Mouse (Mus musculus) liver, postnatal 0 days (tissue): Measurements from ENCODE around the gene Mki67. TPM values are rescaled to one million over a fixed set of nuclear protein-coding genes. Genes with fewer than 3 reads are reported as not detected.

Experiments used
- ATAC-seq: fragments of 200-750 bp; cut with Nextera tagmentation; 2 replicates; pipeline ENCODE4 v1.8.0; 2017; ENCODE audit warnings: mild to moderate bottlenecking, moderate library complexity
- DNase-seq: peaks from one replicate; pipeline ENCODE4 v3.0.0-alpha.2; 2016
- H3K27ac ChIP-seq: fragments of 300-500 bp; sonication (generic); 2 replicates; pipeline ENCODE4 v1.5.1; 2014; ENCODE audit warnings: antibody characterized with exemption, moderate library complexity, mild to moderate bottlenecking, low read depth
- H3K27me3 ChIP-seq: fragments of 300-500 bp; sonication (generic); 2 replicates; pipeline ENCODE4 v1.6.1; 2014; ENCODE audit warnings: low read length, control low read depth, mixed read lengths; ENCODE audit not compliant: insufficient read depth
- H3K36me3 ChIP-seq: fragments of 300-500 bp; sonication (generic); replicated peaks from 2 replicates; pipeline ENCODE4 v1.6.1; 2014; ENCODE audit warnings: mild to moderate bottlenecking, control low read depth, low read length, moderate library complexity, mixed read lengths; ENCODE audit not compliant: insufficient read depth
- H3K4me1 ChIP-seq: fragments of 300-500 bp; sonication (generic); 2 replicates; pipeline ENCODE4 v1.6.1; 2014; ENCODE audit warnings: antibody characterized with exemption, mild to moderate bottlenecking, control low read depth; ENCODE audit not compliant: insufficient read depth
- H3K4me2 ChIP-seq: fragments of 300-500 bp; sonication (generic); 2 replicates; pipeline ENCODE4 v1.6.1; 2014; ENCODE audit warnings: low read depth, mild to moderate bottlenecking, low read length, moderate library complexity, mixed read lengths
- H3K4me3 ChIP-seq: fragments of 300-500 bp; sonication (generic); 2 replicates; pipeline ENCODE4 v1.5.1; 2014; ENCODE audit warnings: low read depth, low read length
- H3K9ac ChIP-seq: fragments of 300-500 bp; sonication (generic); replicated peaks from 2 replicates; pipeline ENCODE4 v1.6.1; 2014; ENCODE audit warnings: mild to moderate bottlenecking, moderate library complexity
- H3K9me3 ChIP-seq: fragments of 300-500 bp; sonication (generic); 2 replicates; pipeline ENCODE4 v1.6.1; 2016; ENCODE audit warnings: mild to moderate bottlenecking, control low read depth, low read length, mixed read lengths
- CTCF ChIP-seq: sonication (generic); IDR thresholded peaks from 2 replicates; pipeline ENCODE4 v1.5.1; 2016; ENCODE audit warnings: antibody characterized with exemption, low read depth
- EP300 ChIP-seq: IDR thresholded peaks from 2 replicates; pipeline ENCODE4 v1.6.1; 2016; ENCODE audit warnings: antibody characterized with exemption, low read depth, mild to moderate bottlenecking
- WGBS: fragments of 180-500 bp; shearing (Covaris S2); extraction: QIAGEN DNeasy Blood & Tissue Kit; methylation state at CpG from one replicate; pipeline ENCODE4 v1.1.7; 2014; ENCODE audit not compliant: insufficient replicate concordance; 5-methylcytosine and 5-hydroxymethylcytosine counted together
- polyA plus RNA-seq: library from polyadenylated mRNA; unstranded; fragments of >200 nt; fragmentation: Nextera tagmentation; extraction: Ambion mirVana; gene quantifications from 2 replicates; pipeline ENCODE4 v1.2.1, GENCODE M21; 2015

Mki67 gene
- polyA plus RNA-seq, 1 experiment from 2014 or later, result 38.8 TPM

DNA sequence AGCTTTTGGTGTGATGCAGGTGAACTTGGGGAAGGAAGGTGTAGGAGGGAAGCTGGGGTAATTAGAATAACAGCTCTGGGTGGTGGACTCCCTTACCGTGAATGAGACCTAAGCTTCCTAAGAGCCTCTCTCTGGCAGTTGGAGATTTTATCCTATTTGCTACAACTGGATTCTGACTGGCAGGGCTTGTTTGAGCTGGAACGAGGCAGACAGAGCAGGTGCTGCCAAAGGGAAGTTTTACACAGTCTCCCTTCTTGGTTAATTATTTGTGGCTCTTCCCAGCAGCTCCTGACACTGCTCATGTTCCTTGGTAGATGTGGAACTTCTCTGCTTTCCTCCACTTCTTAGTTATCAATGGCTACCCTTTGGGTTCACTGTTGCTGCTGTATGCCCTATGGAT is 30.9 kb upstream of the Mki67 start:
- no peak for TF ChIP-seq EP300
- TF ChIP-seq CTCF, result no peak
- H3K9me3 ChIP-seq, result peaks cover 2% of the 10 kb centered on the region
- WGBS, result 52% methylated on average over 2 of the region's 2 CpGs
- no peak for ATAC-seq
- no peaks in the 10 kb centered on the region for H3K27me3 ChIP-seq
- H3K4me2 ChIP-seq, result no peak overlapping the region
- H3K4me3 ChIP-seq, result no peak overlapping the region
- H3K36me3 ChIP-seq, result no peaks in the 10 kb centered on the region
- H3K27ac ChIP-seq, result no peak overlapping the region
- no peak overlapping the region for H3K9ac ChIP-seq
- no peaks in the 10 kb centered on the region for H3K4me1 ChIP-seq
- DNase-seq, result no peak

DNA sequence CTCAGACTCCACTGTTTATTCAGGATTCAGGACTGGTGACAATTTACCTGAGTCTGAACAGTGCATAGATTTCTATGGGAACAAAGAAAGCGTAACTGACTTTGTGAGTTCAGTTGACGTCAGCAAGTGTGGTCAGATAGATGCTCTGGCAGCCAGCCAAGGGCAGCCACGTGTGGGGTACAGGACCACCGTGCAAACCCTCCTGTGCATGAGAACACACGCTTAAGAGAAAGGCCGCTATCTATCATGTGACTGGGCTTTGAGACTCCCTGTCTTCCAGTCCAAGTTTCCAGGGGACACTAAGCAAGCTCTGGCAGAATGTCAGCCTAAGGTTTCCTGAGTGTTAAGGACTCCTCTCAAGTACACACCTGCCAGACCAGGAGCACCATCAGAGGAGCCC is 30.4 kb upstream of the Mki67 start:
- H3K4me3 ChIP-seq, result no peak overlapping the region
- peaks cover 5% of the 10 kb centered on the region for H3K9me3 ChIP-seq
- 63% methylated on average over 6 of the region's 6 CpGs for WGBS
- ATAC-seq (no peak), DNase-seq (no peak)
- no peaks in the 10 kb centered on the region for H3K4me1 ChIP-seq
- no peak overlapping the region for H3K27ac ChIP-seq
- no peak for TF ChIP-seq CTCF
- TF ChIP-seq EP300, result no peak
- no peaks in the 10 kb centered on the region for H3K36me3 ChIP-seq
- H3K9ac ChIP-seq, result no peak overlapping the region
- no peak overlapping the region for H3K4me2 ChIP-seq
- H3K27me3 ChIP-seq, result no peaks in the 10 kb centered on the region

DNA sequence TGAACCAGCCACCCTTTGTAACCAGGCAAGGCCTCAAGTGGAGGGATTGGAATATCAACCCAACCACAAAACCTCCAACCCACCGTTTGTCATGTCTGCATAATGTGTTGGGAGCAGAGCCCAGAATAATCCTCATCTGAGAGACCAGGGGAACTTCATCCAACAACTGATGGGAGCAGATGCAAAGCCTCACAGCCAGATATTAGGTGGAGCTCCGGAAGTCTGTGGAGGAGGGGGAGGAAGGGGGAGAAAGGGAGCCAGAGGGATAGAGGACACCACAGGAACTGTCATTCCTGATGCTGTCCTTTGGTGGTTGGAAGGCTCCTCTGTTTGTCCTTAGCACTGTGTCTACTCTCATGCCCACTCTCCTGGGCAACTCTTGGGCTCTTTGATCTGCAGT is 28.9 kb upstream of the Mki67 start:
- H3K36me3 ChIP-seq, result no peaks in the 10 kb centered on the region
- H3K9me3 ChIP-seq, result peaks cover 5% of the 10 kb centered on the region
- no peak overlapping the region for H3K4me3 ChIP-seq
- TF ChIP-seq EP300, result no peak
- TF ChIP-seq CTCF, result no peak
- DNase-seq (no peak), ATAC-seq (no peak)
- H3K4me2 ChIP-seq, result no peak overlapping the region
- H3K27me3 ChIP-seq, result no peaks in the 10 kb centered on the region
- 28% methylated on average over 2 of the region's 2 CpGs for WGBS
- no peak overlapping the region for H3K9ac ChIP-seq
- H3K27ac ChIP-seq, result no peak overlapping the region
- no peaks in the 10 kb centered on the region for H3K4me1 ChIP-seq

DNA sequence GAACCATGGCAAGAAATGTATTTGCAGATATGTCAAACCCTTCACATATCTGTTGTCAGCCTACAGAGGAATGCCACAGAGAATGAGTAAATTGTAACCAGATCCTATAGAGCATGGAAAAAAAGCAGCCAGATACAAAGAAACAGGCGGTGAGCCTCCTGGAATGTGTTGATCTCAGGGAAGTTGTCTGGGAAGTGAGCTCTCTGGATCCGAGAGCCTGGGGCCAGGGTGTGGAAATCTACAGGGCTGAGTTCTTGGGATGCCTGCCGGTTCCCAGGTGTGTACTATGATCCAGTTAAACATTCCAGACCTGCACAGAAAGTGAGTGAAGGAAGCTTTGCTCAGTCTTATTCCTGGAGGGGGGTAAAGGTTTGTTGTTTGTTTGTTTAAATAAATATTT is 24.3 kb upstream of the Mki67 start:
- H3K9me3 ChIP-seq, result peaks cover 5% of the 10 kb centered on the region
- no peak for TF ChIP-seq CTCF
- TF ChIP-seq EP300, result no peak
- no peak overlapping the region for H3K4me2 ChIP-seq
- no peak overlapping the region for H3K9ac ChIP-seq
- H3K27me3 ChIP-seq, result no peaks in the 10 kb centered on the region
- DNase-seq (no peak), ATAC-seq (no peak)
- no peak overlapping the region for H3K4me3 ChIP-seq
- no peaks in the 10 kb centered on the region for H3K4me1 ChIP-seq
- no peaks in the 10 kb centered on the region for H3K36me3 ChIP-seq
- 62% methylated on average over 3 of the region's 3 CpGs for WGBS
- H3K27ac ChIP-seq, result no peak overlapping the region

DNA sequence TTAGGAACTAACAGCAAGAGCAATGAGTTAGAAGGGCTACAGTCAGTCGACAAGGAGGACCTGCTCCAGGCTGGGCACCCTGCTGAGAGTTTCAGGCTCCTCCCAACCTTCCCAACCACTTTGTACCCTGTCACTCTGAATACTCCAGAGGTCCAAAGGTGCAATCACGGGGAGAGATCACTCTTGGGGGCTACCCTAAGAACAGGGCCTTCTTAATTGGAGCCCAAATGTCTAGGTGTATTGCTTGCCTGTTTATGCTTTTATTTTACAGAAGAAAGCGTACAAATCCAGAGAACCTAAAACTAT is 20.4 kb upstream of the Mki67 start:
- ATAC-seq, result no peak
- no peak overlapping the region for H3K27ac ChIP-seq
- no peak overlapping the region for H3K9ac ChIP-seq
- 39% methylated on average over 3 of the region's 3 CpGs for WGBS
- H3K4me1 ChIP-seq, result no peaks in the 10 kb centered on the region
- TF ChIP-seq CTCF (no peak), EP300 (no peak)
- peak overlapping the region; percentile 58 for H3K4me2 ChIP-seq
- no peak overlapping the region for H3K4me3 ChIP-seq
- no peaks in the 10 kb centered on the region for H3K36me3 ChIP-seq
- H3K9me3 ChIP-seq, result no peaks in the 10 kb centered on the region
- H3K27me3 ChIP-seq, result no peaks in the 10 kb centered on the region
- DNase-seq, result no peak

DNA sequence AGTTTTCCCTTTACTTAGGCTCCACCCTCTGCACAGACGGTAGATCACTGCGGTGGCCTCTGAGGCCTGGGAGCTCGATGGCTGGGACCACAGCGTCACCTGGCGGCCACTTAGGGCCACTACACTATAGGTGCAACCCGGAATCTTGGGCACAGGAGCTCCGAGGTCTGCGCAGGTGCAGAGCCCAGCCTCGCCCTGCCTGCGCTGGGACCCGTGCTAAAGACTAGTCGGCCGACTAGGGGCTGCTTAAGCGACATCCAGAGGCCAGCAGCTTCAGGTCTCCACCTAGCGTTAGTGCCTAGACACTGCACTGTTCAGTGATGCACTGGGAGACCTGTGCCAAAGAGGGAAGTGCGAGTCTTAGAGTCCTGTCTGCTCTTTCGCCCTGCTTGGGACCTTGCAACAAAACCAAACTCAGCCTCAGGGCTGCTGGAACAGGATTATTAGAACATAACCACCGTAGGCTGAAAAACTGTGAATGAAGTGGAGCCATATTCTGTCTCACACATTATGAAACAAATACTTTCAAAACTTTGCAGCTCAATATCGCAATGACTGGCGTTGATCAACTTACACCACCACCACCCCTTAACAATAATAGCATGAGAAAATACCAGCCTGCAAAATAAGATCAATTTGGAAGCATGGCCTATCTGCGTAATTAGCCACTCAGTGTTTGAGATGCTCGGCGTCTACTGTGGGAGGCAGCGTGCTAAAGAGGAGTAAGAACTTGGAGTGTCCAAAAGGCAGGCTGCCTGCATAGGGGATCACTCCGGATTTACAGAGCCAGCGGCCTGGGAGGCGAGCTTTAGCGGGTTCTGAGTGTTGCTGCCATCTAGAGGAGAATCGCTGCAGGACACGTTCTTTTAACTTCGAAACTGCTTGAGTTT is 19.8 kb upstream of the Mki67 start:
- H3K27me3 ChIP-seq, result no peaks in the 10 kb centered on the region
- H3K9ac ChIP-seq, result no peak overlapping the region
- WGBS, result 10% methylated on average over 31 of the region's 31 CpGs
- H3K4me1 ChIP-seq, result no peaks in the 10 kb centered on the region
- no peaks in the 10 kb centered on the region for H3K36me3 ChIP-seq
- peak overlapping the region; percentile 58 for H3K4me2 ChIP-seq
- DNase-seq (peak; percentile 90), ATAC-seq (peak; percentile 93)
- peak overlapping the region; percentile 16 for H3K4me3 ChIP-seq
- H3K27ac ChIP-seq, result 0 out of 2 replicates have a peak overlapping the region, but pooled peaks have one; percentile 24
- TF ChIP-seq EP300 (no peak), CTCF (peak; percentile 99)
- H3K9me3 ChIP-seq, result no peaks in the 10 kb centered on the region
